Mouse (Mus musculus) lung, postnatal 36 days (tissue): Measurements from ENCODE around the gene Ccdc151.
A peak's percentile ranks its signal among the peaks of the same experiment; 100 is the strongest.

Source experiments
- DNase-seq: peaks from one replicate; pipeline ENCODE4 v3.0.0; 2022; ENCODE audit warnings: mixed read lengths

Gene Ccdc151

DNA sequence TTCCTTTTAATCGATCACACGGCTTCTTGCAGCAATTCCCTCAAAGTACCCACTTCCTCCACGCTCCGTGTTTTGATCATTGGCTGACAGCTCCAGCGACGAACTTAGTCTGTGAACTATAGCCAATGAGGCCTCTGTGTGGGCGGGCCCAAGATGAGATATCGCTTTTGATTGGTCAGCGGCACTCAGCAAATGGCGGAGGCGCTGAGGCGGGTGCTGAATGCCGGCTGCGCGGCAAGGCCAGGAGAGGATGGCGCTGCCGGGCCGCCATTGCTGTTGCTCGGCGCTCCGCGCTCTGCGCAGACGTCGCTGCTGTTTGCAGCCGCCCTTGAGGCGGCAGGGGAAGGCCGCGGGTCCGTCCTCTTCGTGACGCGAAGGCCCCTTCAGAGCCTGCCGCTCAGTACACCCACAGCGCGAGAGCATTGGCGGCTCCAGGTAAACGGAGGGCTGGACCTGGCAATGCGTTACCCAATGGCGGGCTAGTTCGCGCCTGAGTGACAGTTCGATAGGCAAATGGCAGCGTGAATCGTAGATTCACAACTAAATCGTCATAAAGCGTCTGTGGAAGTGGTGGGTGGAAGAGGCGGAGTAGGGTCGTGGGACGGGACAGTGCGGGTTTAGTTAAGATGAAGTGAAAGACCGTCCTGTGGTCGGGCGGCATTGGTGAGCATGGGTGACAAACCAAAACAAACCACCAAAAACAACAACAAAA lies 46.7 kb downstream of the Ccdc151 start, which contains the start of gene Swsap1:
Swsap1 (plus strand) TSS at position 186 of the 712 bp plus-strand sequence.
- DNase-seq, result peak; percentile 99

GRCm38 (mm10) chr9:21955225-21955569 lies 47.2 kb downstream of the Ccdc151 start:
- DNase-seq, result no peak

- no peak for DNase-seq
Observed at GRCm38 (mm10) chr9:21954635-21955034, 47.8 kb downstream of the Ccdc151 start.

GRCm38 (mm10) chr9:21953600-21953999 lies 48.8 kb downstream of the Ccdc151 start:
- no peak for DNase-seq

DNA sequence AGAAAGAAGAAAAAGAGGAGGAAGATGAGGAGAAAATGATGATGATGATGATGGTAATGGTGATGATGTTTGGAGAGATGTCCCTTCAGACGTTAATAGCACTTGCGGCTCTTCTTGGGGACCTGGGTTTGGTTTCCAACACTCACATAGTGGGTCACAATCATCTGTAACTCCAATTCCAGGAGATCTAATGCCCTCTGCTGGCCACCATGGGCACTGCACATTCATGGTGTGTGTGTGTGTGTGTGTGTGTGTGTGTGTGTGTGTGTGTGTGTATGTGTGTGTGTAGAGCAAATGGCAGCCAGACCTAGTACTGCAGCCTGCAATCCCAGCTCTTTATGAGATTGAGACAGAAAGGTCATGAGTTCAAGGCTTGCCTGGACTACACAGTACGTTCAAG lies 50.5 kb downstream of the Ccdc151 start:
- peak; percentile 24 for DNase-seq

GRCm38 (mm10) chr9:21950322-21950721 lies 52.1 kb downstream of the Ccdc151 start:
- DNase-seq, result peak; percentile 61

DNA sequence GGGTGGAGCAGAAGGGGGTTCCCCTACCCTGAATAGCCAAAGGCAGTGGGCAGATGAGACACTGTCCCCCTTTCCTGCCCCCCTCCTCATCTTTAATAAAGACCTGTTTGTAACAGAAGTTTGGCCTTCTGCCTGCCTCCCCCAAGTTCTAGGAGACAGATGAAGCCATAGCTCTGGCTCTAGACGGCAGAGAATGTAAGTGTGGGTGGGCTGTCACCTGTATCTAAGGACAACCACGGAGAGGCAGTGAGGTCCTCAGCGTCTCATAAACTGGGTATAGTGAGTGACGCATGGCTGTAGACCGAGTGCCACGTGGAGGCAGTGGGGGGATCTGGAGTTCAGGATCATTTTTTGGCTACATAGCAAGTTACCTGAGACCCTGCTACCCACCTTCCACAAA lies 53.6 kb downstream of the Ccdc151 start:
- no peak for DNase-seq

DNA sequence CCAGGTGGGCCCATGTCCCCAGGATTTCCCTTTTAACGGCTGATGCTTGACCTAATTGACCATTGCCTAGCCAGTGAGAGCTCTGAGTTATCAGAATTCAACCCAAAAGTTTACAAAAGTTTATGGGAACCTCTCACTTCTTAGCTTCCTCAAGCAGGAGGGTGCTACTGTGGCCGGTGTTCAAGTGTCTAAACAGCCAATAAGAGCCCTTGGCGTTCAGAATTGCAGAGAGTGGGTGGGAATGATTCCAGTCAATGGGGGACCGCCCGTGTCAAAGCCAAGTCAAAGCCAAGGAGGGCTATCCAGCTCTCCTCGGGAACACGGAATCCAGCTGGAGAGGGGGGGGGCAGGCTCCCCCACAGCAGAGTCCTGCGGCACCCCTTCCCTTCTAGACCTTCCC lies 54.3 kb downstream of the Ccdc151 start:
- DNase-seq, result no peak

- DNase-seq, result no peak
Observed at GRCm38 (mm10) chr9:21947540-21948130, 54.8 kb downstream of the Ccdc151 start.

DNA sequence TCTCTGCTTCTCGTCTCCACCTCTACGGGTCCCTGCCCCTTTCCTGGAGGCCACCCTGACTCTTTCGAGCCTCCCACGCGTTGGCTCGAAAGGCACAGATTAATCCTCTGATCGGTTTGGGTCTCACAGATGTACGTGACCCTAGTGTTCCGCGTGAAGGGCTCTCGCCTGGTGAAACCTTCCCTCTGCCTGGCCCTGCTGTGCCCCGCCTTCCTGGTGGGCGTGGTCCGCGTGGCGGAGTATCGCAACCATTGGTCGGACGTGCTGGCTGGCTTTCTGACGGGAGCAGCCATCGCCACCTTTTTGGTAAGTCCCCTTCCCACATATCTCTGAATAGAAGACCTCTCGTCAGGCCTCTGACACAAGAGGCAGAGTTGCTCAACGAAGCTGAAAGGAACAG lies 58.2 kb downstream of the Ccdc151 start:
- no peak for DNase-seq

- DNase-seq, result no peak
Observed at GRCm38 (mm10) chr9:21943638-21944037, 58.8 kb downstream of the Ccdc151 start.

DNA sequence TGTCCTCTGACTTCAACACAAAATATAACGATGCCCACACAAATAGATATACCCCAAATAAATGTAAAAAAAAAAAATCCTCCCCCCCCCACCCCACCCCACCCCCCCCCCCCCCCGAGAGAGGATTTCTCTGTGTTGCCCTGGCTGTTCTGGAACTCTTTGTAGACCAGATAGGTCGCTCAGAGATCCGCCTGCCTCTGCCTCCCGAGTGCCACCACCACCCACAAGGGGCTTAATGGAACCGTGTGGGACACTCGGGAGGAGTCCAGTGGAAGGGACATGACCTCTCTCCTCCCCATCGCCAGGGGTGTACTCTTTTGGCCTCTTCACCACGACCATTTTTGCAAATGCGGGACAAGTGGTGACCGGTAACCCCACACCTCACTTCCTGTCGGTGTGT lies 59.4 kb downstream of the Ccdc151 start:
- DNase-seq, result no peak
